Mouse (Mus musculus) liver, embryonic 14.5 days (tissue): Measurements from ENCODE around the gene Actl10. TPM values are rescaled to one million over a fixed set of nuclear protein-coding genes. Genes with fewer than 3 reads are reported as not detected.

Source experiments
- ATAC-seq: fragments of 200-750 bp; cut with Nextera tagmentation; 2 replicates; pipeline ENCODE4 v1.8.0; 2017; ENCODE audit warnings: moderate number of reproducible peaks, mild to moderate bottlenecking, moderate library complexity; ENCODE audit not compliant: insufficient read depth
- DNase-seq, 3 experiments: peaks; one replicate each; pipeline ENCODE4 v3.0.0-alpha.2; 2012 to 2013; ENCODE audit warnings: low read depth in 3 of 3, low spot score in 3 of 3
- H3K27ac ChIP-seq: fragments of 300-500 bp; sonication (generic); 2 replicates; pipeline ENCODE4 v1.5.1; 2014; ENCODE audit warnings: moderate library complexity, mild to moderate bottlenecking, control low read depth, inconsistent platforms
- H3K27me3 ChIP-seq: fragments of 300-500 bp; sonication (generic); 2 replicates; pipeline ENCODE4 v1.6.1; 2014; ENCODE audit warnings: mild to moderate bottlenecking, low read length, moderate library complexity; ENCODE audit not compliant: control insufficient read depth, insufficient read depth
- H3K36me3 ChIP-seq: fragments of 300-500 bp; sonication (generic); replicated peaks from 2 replicates; pipeline ENCODE4 v1.6.1; 2014; ENCODE audit warnings: low read depth; ENCODE audit not compliant: control insufficient read depth, insufficient read depth
- H3K4me1 ChIP-seq, 2 experiments: fragments of 200-500 bp in 1 of 2; fragments of 300-500 bp in 1 of 2; sonication (generic) in 1 of 2; replicated peaks; 2 replicates each; pipeline ENCODE4 v1.6.1; 2012 to 2014; ENCODE audit warnings: antibody characterized with exemption in 1 of 2, inconsistent platforms in 1 of 2, low read length in 1 of 2; ENCODE audit not compliant: control insufficient read depth in 2 of 2, insufficient read depth in 2 of 2
- H3K4me2 ChIP-seq: fragments of 300-500 bp; sonication (generic); 2 replicates; pipeline ENCODE4 v1.6.1; 2014; ENCODE audit warnings: low read depth, mild to moderate bottlenecking, control low read depth, moderate library complexity
- H3K4me3 ChIP-seq, 2 experiments: fragments of 200-500 bp in 1 of 2; fragments of 300-500 bp in 1 of 2; sonication (generic) in 1 of 2; 2 replicates each; pipeline ENCODE4 v1.5.1; 2012 to 2014; ENCODE audit warnings: low read depth in 2 of 2, low read length in 2 of 2, mild to moderate bottlenecking in 2 of 2, control low read depth in 1 of 2, inconsistent platforms in 1 of 2, moderate library complexity in 1 of 2; ENCODE audit not compliant: insufficient read depth in 1 of 2
- H3K9ac ChIP-seq: fragments of 300-500 bp; sonication (generic); replicated peaks from 2 replicates; pipeline ENCODE4 v1.6.1; 2014; ENCODE audit warnings: mild to moderate bottlenecking, control low read depth, moderate library complexity
- H3K9me3 ChIP-seq: fragments of 300-500 bp; sonication (generic); 2 replicates; pipeline ENCODE4 v1.6.1; 2016; ENCODE audit warnings: low read length, mixed read lengths; ENCODE audit not compliant: control insufficient read depth
- CTCF ChIP-seq: IDR thresholded peaks from 2 replicates; pipeline ENCODE4 v1.5.1; 2016; ENCODE audit warnings: antibody characterized with exemption, low read depth, control low read depth
- EP300 ChIP-seq: IDR thresholded peaks from 2 replicates; pipeline ENCODE4 v1.6.1; 2016; ENCODE audit warnings: antibody characterized with exemption, low read depth
- WGBS: fragments of 180-500 bp; shearing (Covaris S2); extraction: QIAGEN DNeasy Blood & Tissue Kit; methylation state at CpG from one replicate; pipeline ENCODE4 v1.1.7; 2014; ENCODE audit not compliant: insufficient replicate concordance; 5-methylcytosine and 5-hydroxymethylcytosine counted together
- polyA plus RNA-seq, 2 experiments: library from polyadenylated mRNA; depleted of rRNA in 1 of 2; stranded (reverse) in 1 of 2; unstranded in 1 of 2; fragments of >200 nt; fragmentation: Nextera tagmentation in 1 of 2; extraction: Ambion mirVana in 1 of 2; gene quantifications; 2 replicates each; pipeline versions ENCODE4 v1.2.1 to v1.2.3; 2012 to 2014

Actl10 gene
- polyA plus RNA-seq, 2 experiments: not detected

DNA sequence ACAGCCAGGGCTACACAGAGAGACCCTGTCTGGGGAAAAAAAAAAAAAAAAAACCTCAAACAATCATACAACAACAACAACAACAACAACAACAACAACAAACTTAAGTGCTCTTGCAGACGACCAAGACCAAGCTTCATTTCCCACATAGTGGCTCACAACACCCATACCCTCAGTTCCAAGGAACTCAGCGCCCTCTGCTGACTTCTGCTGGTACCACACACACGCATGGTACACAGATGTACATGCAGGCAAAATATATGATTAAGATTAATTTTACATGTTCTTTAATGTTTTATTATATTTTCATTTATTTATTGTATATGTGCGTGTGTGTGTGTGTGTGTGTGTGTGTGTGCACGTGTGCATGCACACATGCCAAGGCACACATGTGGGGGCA lies 34.8 kb downstream of the Actl10 start:
- no peak overlapping the region for H3K27ac ChIP-seq
- H3K4me2 ChIP-seq: no peak overlapping the region
- peaks cover 0 to 18% of the 10 kb centered on the region in 2 experiments for H3K4me1 ChIP-seq
- no peak for TF ChIP-seq EP300
- TF ChIP-seq CTCF: peak; percentile 79
- no peak overlapping the region for H3K9ac ChIP-seq
- H3K36me3 ChIP-seq: peaks cover 6% of the 10 kb centered on the region
- no peaks in the 10 kb centered on the region for H3K9me3 ChIP-seq
- 57% methylated on average over 5 of the region's 5 CpGs for WGBS
- no peaks in the 10 kb centered on the region for H3K27me3 ChIP-seq
- no peak for DNase-seq
- ATAC-seq: no peak
- no peak overlapping the region for H3K4me3 ChIP-seq

DNA sequence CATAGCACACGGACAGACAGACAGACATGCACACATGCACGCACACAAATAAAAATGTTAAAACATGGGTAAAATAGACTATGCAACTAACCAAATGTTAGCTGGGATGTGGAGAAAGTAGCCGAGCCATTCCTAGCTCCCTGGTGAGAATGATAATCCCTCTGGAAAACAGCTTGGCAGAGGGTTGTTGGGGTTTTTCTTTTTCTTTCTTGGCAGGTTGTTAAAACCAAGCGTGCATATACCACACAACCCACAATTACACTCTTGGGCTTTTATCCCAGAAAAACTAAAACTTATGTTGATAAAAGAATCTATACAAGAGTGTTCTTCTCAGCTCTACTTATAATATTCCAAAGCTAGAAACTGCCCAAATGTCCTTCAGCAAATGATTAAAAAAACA lies 37.5 kb downstream of the Actl10 start:
- Histone ChIP-seq H3K9me3 (no peaks in the 10 kb centered on the region), H3K27me3 (no peaks in the 10 kb centered on the region), H3K36me3 (peaks cover 6% of the 10 kb centered on the region), H3K4me3 (no peak overlapping the region), H3K27ac (no peak overlapping the region), H3K4me1 (peaks cover 0 to 4% of the 10 kb centered on the region in 2 experiments; a peak in 3 of 4 replicates), H3K4me2 (no peak overlapping the region), H3K9ac (no peak overlapping the region)
- TF ChIP-seq EP300 (no peak), CTCF (no peak)
- ATAC-seq (no peak), DNase-seq (no peak)
- 80% methylated on average over 4 of the region's 4 CpGs for WGBS

DNA sequence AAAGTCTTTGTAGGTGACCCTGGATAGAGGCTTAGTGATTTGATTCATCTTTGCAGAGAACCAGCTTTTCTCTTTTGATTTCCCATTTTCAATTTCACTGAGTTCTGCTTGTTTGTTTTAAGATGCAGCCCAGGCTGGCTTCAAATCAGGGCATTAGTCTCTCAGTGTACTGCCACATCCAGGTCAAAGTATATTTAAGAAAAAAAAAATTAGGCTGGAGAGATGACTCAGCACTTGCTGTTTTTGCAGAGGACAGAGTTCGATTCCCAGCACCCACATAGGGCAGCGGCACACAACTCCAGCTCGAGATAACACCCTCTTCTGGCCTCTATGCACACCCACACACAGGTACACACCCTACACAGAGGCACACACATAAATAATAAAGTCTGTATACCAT lies 39.7 kb downstream of the Actl10 start:
- TF ChIP-seq EP300 (no peak), CTCF (no peak)
- Histone ChIP-seq H3K27ac (no peak overlapping the region), H3K4me2 (no peak overlapping the region), H3K4me1 (no peaks in the 10 kb centered on the region), H3K9ac (no peak overlapping the region), H3K9me3 (no peaks in the 10 kb centered on the region), H3K27me3 (no peaks in the 10 kb centered on the region), H3K4me3 (no peak overlapping the region), H3K36me3 (peaks cover 6% of the 10 kb centered on the region)
- 60% methylated on average over 3 of the region's 3 CpGs for WGBS
- DNase-seq (no peak), ATAC-seq (no peak)

DNA sequence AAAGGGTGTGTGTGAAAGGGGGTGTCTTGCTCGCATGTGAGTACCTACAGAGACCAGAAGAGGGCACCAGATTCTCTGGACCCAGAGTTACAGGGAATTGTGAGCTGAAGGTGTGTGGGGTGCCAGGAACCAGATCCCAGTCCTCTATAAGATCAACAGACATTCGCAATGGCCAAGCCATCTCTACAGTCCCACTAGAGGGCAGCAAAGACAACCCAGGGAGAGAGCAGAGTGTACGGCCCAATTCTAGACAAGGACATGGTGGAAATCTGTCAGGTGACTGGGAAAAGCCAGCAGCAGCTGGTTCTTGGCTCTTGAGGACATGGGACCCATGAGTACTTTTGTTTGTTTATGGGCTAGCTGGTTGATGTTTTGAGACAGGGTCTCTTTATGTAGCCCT lies 41.4 kb downstream of the Actl10 start:
- TF ChIP-seq CTCF (peak; percentile 88), EP300 (no peak)
- Histone ChIP-seq H3K27ac (no peak overlapping the region), H3K4me2 (no peak overlapping the region), H3K4me1 (no peaks in the 10 kb centered on the region), H3K4me3 (no peak overlapping the region), H3K27me3 (no peaks in the 10 kb centered on the region), H3K9ac (no peak overlapping the region), H3K36me3 (no peaks in the 10 kb centered on the region; the same call in 1 of the 2 replicates), H3K9me3 (no peaks in the 10 kb centered on the region)
- 52% methylated on average over 3 of the region's 3 CpGs for WGBS
- DNase-seq (no peak), ATAC-seq (no peak)

DNA sequence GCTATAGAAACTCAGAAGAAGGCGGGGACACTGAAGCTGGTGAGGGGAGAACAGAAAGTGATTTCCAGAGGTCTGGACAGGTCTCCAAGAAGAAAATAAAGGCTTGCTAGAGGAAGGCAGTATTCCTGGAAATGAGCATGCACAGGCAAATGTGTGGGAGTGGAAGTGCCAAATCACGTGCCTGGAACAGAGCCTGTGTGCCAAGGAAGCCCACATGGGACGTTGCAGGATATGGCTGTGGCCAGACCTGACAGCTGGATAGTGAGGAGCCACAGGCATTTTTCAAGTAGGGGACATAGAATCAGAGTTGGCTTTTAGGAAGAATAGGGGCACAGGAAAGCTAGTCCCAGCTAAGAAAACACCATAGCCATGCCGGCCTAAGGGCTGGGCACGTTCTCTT lies 44.2 kb downstream of the Actl10 start:
- TF ChIP-seq EP300: no peak
- no peak for TF ChIP-seq CTCF
- no peak for DNase-seq
- Histone ChIP-seq H3K27ac (no peak overlapping the region), H3K27me3 (no peaks in the 10 kb centered on the region), H3K4me3 (no peak overlapping the region), H3K9ac (no peak overlapping the region), H3K4me1 (0 out of 4 replicates have a peak, but pooled peaks cover 0 to 2% of the 10 kb centered on the region in 2 experiments), H3K36me3 (no peaks in the 10 kb centered on the region; the same call in 1 of the 2 replicates), H3K4me2 (no peak overlapping the region), H3K9me3 (no peaks in the 10 kb centered on the region)
- no peak for ATAC-seq
- 76% methylated on average over 5 of the region's 5 CpGs for WGBS
